Mouse (Mus musculus) heart, embryonic 16.5 days (tissue): ENCODE measurements around the gene Pqlc2. TPM values are rescaled to one million over a fixed set of nuclear protein-coding genes. Genes with fewer than 3 reads are reported as not detected.
A peak's percentile ranks its signal among the peaks of the same experiment; 100 is the strongest.

ENCODE experiments used
- ATAC-seq: fragments of 200-750 bp; cut with Nextera tagmentation; replicated peaks from 2 replicates; pipeline ENCODE4 v1.8.0; 2017; ENCODE audit warnings: moderate number of reproducible peaks; ENCODE audit not compliant: insufficient read depth, low FRiP score; ENCODE audit errors: extremely low read depth
- H3K27ac ChIP-seq: fragments of 300-500 bp; sonication (generic); 2 replicates; pipeline ENCODE4 v1.5.1; 2014; ENCODE audit warnings: mild to moderate bottlenecking, low read length, control low read depth, moderate library complexity
- H3K27me3 ChIP-seq: fragments of 300-500 bp; sonication (generic); 2 replicates; pipeline ENCODE4 v1.6.1; 2014; ENCODE audit warnings: low read length, mixed read lengths; ENCODE audit not compliant: control insufficient read depth, insufficient read depth
- H3K36me3 ChIP-seq: fragments of 300-500 bp; sonication (generic); 2 replicates; pipeline ENCODE4 v1.6.1; 2014; ENCODE audit not compliant: control insufficient read depth, insufficient read depth
- H3K4me1 ChIP-seq: fragments of 300-500 bp; sonication (generic); 2 replicates; pipeline ENCODE4 v1.6.1; 2014; ENCODE audit warnings: low read length, mixed read lengths; ENCODE audit not compliant: control insufficient read depth, insufficient read depth
- H3K4me2 ChIP-seq: fragments of 300-500 bp; sonication (generic); 2 replicates; pipeline ENCODE4 v1.6.1; 2014; ENCODE audit warnings: low read depth, mild to moderate bottlenecking, control low read depth, low read length
- H3K4me3 ChIP-seq: fragments of 300-500 bp; sonication (generic); 2 replicates; pipeline ENCODE4 v1.5.1; 2014; ENCODE audit warnings: mild to moderate bottlenecking, control low read depth, low read length
- H3K9ac ChIP-seq: fragments of 300-500 bp; sonication (generic); 2 replicates; pipeline ENCODE4 v1.6.1; 2014; ENCODE audit warnings: low read length, control low read depth
- H3K9me3 ChIP-seq: fragments of 300-500 bp; sonication (generic); replicated peaks from 2 replicates; pipeline ENCODE4 v1.6.1; 2016; ENCODE audit warnings: low read length; ENCODE audit not compliant: control insufficient read depth
- WGBS: fragments of 180-500 bp; shearing (Covaris S2); extraction: QIAGEN DNeasy Blood & Tissue Kit; methylation state at CpG from one replicate; pipeline ENCODE4 v1.1.7; 2014; 5-methylcytosine and 5-hydroxymethylcytosine counted together
- microRNA-seq: library from miRNA; unstranded; fragments of <30 nt; microRNA quantifications from one replicate; pipeline ENCODE4, GENCODE M21; 2017
- polyA plus RNA-seq: library from polyadenylated mRNA; unstranded; fragments of >200 nt; fragmentation: Nextera tagmentation; extraction: Ambion mirVana; gene quantifications from 2 replicates; pipeline ENCODE4 v1.2.1, GENCODE M21; 2015

Pqlc2 gene
- polyA plus RNA-seq, 1 experiment from 2014 or later, result 8.9 TPM

DNA sequence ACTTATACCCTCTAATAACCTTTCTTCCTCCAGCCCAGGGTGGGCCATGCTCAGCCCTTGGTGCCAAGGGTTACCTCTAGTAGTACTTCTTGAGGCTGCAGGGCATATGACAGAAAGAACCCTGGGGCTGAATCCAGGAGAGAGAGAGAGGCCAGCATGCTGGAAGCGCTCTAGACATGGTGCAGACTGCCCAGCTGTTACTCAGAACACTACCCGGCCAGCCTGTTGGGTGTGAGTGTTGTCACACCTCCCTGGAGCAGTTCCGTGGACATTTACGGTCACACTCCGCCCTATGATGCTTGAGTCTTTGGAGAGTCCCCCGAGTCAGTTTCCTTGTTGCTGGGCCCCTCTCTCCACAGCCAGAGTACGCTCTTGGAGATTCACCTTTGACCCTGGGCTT, 62.5 kb downstream of the Pqlc2 start:
- H3K27ac ChIP-seq, result no peak overlapping the region
- no peak overlapping the region for H3K4me3 ChIP-seq
- H3K9me3 ChIP-seq, result no peaks in the 10 kb centered on the region
- no peak overlapping the region for H3K4me2 ChIP-seq
- 58% methylated on average over 7 of the region's 7 CpGs for WGBS
- no peak overlapping the region for H3K9ac ChIP-seq
- peaks cover 44% of the 10 kb centered on the region for H3K4me1 ChIP-seq
- H3K36me3 ChIP-seq, result no peaks in the 10 kb centered on the region
- ATAC-seq, result no peak
- no peaks in the 10 kb centered on the region for H3K27me3 ChIP-seq

DNA sequence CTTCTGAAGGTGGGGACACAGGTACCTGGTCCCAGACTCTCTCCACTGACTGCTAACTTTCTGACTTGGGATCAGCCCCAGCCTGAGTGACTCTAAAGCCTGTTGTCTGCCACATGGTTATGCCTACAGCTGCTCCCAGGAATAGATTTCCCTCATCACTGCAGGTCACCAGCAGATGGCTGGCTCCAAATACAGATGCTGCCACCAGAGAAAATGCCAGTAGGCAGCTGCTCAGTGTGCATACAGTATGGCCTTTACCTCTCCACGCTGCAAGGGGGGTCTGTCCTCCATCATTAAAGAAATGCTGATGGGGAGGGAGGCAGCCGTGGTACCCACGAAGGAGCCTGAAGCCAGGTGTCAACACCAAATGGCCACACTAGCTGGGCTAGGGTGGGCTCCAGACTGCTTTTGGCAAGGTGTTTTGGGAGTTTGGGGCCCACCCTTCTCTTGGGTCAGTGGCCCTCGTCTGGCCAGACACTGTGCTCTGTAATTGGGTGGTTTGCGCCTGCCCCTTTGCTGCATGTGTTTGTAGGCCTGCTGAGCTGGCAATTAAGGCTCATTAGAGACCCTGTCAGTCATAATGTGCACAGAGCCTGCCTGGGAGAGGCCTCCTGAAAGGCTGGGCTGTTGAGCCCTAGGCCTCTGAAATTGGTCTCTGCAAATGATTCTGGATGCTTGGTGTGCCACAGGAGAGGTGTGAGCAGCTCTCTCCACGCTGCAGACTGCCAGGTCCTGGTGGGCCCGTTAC, 64.2 kb downstream of the Pqlc2 start:
- Histone ChIP-seq H3K27ac (no peak overlapping the region), H3K36me3 (no peaks in the 10 kb centered on the region), H3K9ac (no peak overlapping the region), H3K4me3 (no peak overlapping the region), H3K4me2 (no peak overlapping the region), H3K27me3 (no peaks in the 10 kb centered on the region), H3K9me3 (no peaks in the 10 kb centered on the region), H3K4me1 (peaks cover 55% of the 10 kb centered on the region)
- 69% methylated on average over 7 of the region's 7 CpGs for WGBS
- no peak for ATAC-seq

DNA sequence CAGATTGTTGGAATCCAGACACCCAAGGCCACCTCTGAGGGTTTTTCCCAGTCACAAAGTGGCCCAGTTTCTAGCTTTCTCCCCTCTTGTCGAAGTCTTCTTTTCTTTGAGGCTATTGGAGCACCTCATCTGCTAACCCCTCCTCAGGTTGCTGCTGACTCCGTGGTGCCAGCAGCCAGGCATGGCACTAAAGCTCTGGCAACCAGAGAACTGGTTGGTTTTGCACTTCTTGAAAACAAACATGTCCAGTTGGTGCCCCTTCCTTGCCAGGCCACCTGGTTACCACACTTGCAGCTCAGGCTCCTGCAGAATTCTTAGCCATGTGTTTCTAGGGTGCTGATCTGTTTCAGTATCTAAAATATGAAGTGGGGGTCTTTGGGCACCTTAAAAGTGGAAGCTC, 65.0 kb downstream of the Pqlc2 start:
- Histone ChIP-seq H3K27ac (no peak overlapping the region), H3K4me3 (no peak overlapping the region), H3K27me3 (no peaks in the 10 kb centered on the region), H3K4me1 (peaks cover 54% of the 10 kb centered on the region), H3K9ac (no peak overlapping the region), H3K4me2 (no peak overlapping the region), H3K9me3 (no peaks in the 10 kb centered on the region), H3K36me3 (no peaks in the 10 kb centered on the region; the same call in 1 of the 2 replicates)
- no peak for ATAC-seq
- 93% methylated on average over 2 of the region's 2 CpGs for WGBS

DNA sequence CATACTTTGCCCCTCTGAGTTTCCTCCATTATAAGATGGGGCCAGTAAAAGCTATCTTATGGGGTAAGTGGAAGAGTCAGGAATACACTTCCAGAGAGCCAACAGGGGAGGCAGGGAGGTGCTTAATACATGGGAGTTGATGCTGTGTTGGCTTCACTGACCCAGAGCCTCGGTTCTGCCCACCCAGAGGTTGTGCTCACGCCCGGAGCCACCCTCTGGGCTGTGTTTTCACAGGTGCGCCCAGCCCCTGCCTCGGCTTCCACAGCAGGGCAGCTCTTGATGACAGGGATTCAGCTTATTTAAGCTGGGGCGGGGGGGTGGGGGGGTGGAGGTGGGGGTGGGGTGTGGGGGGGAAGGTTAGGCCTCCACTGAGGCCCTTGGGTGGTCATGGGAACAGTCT, 65.7 kb downstream of the Pqlc2 start:
- no peaks in the 10 kb centered on the region for H3K27me3 ChIP-seq
- H3K9ac ChIP-seq, result no peak overlapping the region
- peaks cover 50% of the 10 kb centered on the region for H3K4me1 ChIP-seq
- 81% methylated on average over 6 of the region's 6 CpGs for WGBS
- no peak overlapping the region for H3K27ac ChIP-seq
- no peak overlapping the region for H3K4me3 ChIP-seq
- H3K4me2 ChIP-seq, result no peak overlapping the region
- H3K9me3 ChIP-seq, result no peaks in the 10 kb centered on the region
- ATAC-seq, result no peak
- peaks cover 4% of the 10 kb centered on the region for H3K36me3 ChIP-seq

DNA sequence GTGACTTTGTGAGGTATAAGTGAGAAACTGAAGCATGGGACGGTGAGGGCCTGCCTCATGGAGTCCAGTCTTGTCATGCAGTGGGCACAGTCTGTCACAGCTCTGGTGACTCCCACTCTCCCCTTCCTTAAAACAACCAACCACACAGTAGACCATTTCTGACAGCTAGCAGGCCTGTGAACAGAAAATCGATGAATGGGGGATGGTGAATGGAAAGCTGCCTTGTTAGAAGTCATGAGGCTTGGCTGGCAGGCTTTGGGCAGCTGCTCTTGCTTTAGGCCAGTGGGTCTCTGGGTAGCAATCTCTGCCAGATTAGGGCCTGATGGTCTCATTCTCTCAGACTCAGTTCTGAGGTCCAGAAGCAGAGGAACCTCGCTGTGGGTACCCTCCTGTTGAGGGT, 66.3 kb downstream of the Pqlc2 start:
- peaks cover 44% of the 10 kb centered on the region for H3K4me1 ChIP-seq
- H3K27ac ChIP-seq, result no peak overlapping the region
- WGBS, result 76% methylated on average over 3 of the region's 3 CpGs

More for the DNA sequence above, 66.3 kb downstream of the Pqlc2 start:
- Histone ChIP-seq H3K36me3 (peaks cover 8% of the 10 kb centered on the region), H3K9me3 (no peaks in the 10 kb centered on the region), H3K4me3 (no peak overlapping the region), H3K4me2 (no peak overlapping the region), H3K9ac (no peak overlapping the region), H3K27me3 (no peaks in the 10 kb centered on the region)
- no peak for ATAC-seq

Small RNA genes lying within 50 kb of the gene (microRNA-seq; reads per million reads assigned to microRNA genes)
- gene Gm24245, result 6.3 reads per million, percentile 21 among the genes with 10 or more reads in this experiment
- 1.4 reads per million for gene Gm25732

Other genes with a start within 250 kb of the Pqlc2 start
- not detected in 2 replicates for gene Htr6, start 235.1 kb downstream of the Pqlc2 start, polyA plus RNA-seq
- 25.8 and 28.9 TPM in 2 replicates for gene Nbl1, start 217.7 kb downstream of the Pqlc2 start, polyA plus RNA-seq
- gene Minos1, start 179.6 kb downstream of the Pqlc2 start, polyA plus RNA-seq, result 640 and 697 TPM in 2 replicates
- 382 and 385 TPM in 2 replicates for gene Capzb, start 117.8 kb downstream of the Pqlc2 start, polyA plus RNA-seq
- gene Akr7a5, start within 50 bp of the Pqlc2 start, polyA plus RNA-seq, result 72.1 and 74.5 TPM in 2 replicates
- 68.7 and 72.9 TPM in 2 replicates for gene Mrto4, start 41.9 kb upstream of the Pqlc2 start, polyA plus RNA-seq
- gene Emc1, start 41.9 kb upstream of the Pqlc2 start, polyA plus RNA-seq, result 38.2 and 38.7 TPM in 2 replicates
- gene Ubr4, start 41.9 kb upstream of the Pqlc2 start, polyA plus RNA-seq, result 58.0 and 62.2 TPM in 2 replicates
- gene Iffo2, start 219.8 kb upstream of the Pqlc2 start, polyA plus RNA-seq, result 2.4 and 3.3 TPM in 2 replicates